Mouse (Mus musculus) C2C12 (cell line): ENCODE results near the gene C8g. TPM values are rescaled to one million over a fixed set of nuclear protein-coding genes. Genes with fewer than 3 reads are reported as not detected.

ENCODE experiments used
- H3K27me3 ChIP-seq: one replicate; pipeline ENCODE4 v1.6.1; 2011; ENCODE audit not compliant: control insufficient read depth, insufficient read depth, insufficient read length
- H3K36me3 ChIP-seq: one replicate; pipeline ENCODE4 v1.6.1; 2011; ENCODE audit not compliant: control insufficient read depth, insufficient read depth
- H3K4me3 ChIP-seq: one replicate; pipeline ENCODE4 v1.5.1; 2011; ENCODE audit warnings: mild to moderate bottlenecking, control low read depth; ENCODE audit not compliant: poor library complexity, insufficient read depth, severe bottlenecking
- H3K79me2 ChIP-seq: one replicate; pipeline ENCODE4 v1.6.1; 2011; ENCODE audit not compliant: control insufficient read depth, insufficient read depth
- H3K79me3 ChIP-seq: one replicate; pipeline ENCODE4 v1.6.1; 2011; ENCODE audit warnings: low read depth, control low read depth
- H3ac ChIP-seq: one replicate; pipeline ENCODE3; 2011; ENCODE audit warnings: low read depth; ENCODE audit not compliant: control insufficient read depth, insufficient read length
- CEBPB ChIP-seq: IDR thresholded peaks from one replicate; pipeline ENCODE4 v1.6.1; 2011; ENCODE audit warnings: low read depth, mild to moderate bottlenecking, control low read depth, moderate library complexity
- CTCF ChIP-seq: IDR thresholded peaks from one replicate; pipeline ENCODE4 v1.5.1; 2011; ENCODE audit not compliant: control insufficient read depth, insufficient read depth, insufficient read length
- FOSL1 ChIP-seq: IDR thresholded peaks from one replicate; pipeline ENCODE4 v1.8.0; 2011; ENCODE audit warnings: mild to moderate bottlenecking, low read length; ENCODE audit not compliant: poor library complexity, insufficient read depth, severe bottlenecking
- MAX ChIP-seq: IDR thresholded peaks from one replicate; pipeline ENCODE4 v1.6.1; 2011; ENCODE audit warnings: mild to moderate bottlenecking, control low read depth
- MYOD1 ChIP-seq: IDR thresholded peaks from one replicate; pipeline ENCODE4 v1.6.1; 2011; ENCODE audit warnings: low read depth; ENCODE audit not compliant: control insufficient read depth, insufficient read length
- MYOG ChIP-seq: IDR thresholded peaks from one replicate; pipeline ENCODE4 v1.6.1; 2011; ENCODE audit not compliant: control insufficient read depth, insufficient read length; ENCODE audit errors: extremely low read depth
- USF1 ChIP-seq: IDR thresholded peaks from one replicate; pipeline ENCODE4 v1.6.1; 2011; ENCODE audit warnings: low read depth, mild to moderate bottlenecking, control low read depth, moderate library complexity
- polyA plus RNA-seq: library from polyadenylated mRNA; unstranded; fragments of >200 nt; fragmentation: generic; extraction: Trizol; gene quantifications from one replicate; pipeline ENCODE4 v1.2.1, GENCODE M21; 2012; ENCODE audit warnings: missing spikeins

Gene C8g
- polyA plus RNA-seq, 1 experiment: 0.32 TPM

DNA sequence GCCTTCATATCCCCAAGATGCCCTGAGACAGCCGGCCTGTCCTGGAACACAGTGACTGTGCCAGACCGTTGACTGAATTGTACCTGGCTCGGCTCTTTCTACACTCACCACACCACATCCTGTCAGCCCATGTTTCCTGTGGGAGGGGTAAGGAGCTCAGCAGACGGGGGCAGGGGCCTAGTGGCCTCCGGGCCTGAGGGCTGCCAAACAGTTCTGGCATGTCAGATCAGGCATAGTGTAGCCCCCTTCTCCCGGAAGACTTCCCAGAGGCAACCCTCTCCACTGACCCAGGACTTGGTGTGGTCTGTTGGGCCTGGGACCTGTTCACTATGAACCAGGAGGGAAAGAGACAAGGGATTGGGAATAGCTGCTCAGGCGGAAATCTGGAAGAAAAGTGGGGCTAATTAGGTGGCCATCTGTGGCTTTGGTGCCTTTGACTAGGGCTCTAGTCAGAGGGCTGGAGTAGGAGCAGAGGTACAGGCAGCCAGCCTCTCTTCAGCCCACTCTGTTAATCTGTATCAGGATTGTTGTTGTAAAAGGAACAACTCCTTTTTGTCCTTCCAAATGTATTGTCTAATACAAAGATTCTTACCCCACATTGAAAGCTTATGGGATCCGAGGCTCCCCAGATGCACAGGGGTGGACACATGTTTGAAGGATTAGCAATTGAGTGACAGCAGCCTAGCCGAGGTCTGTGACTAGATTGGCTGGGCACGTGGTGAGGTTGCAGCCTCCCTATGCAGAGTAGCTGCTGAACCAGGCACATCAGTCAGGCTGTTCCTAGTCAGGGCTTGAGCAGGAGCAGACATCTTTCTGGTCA, 35.5 kb downstream of the C8g start:
- TF ChIP-seq CEBPB (no peak), CTCF (no peak), MAX (no peak), MYOG (no peak), MYOD1 (no peak), USF1 (no peak), FOSL1 (no peak)
- no peak overlapping the region for H3ac ChIP-seq
- no peaks in the 10 kb centered on the region for H3K79me3 ChIP-seq
- no peaks in the 10 kb centered on the region for H3K79me2 ChIP-seq
- H3K4me3 ChIP-seq: no peak overlapping the region
- no peaks in the 10 kb centered on the region for H3K27me3 ChIP-seq
- no peaks in the 10 kb centered on the region for H3K36me3 ChIP-seq

DNA sequence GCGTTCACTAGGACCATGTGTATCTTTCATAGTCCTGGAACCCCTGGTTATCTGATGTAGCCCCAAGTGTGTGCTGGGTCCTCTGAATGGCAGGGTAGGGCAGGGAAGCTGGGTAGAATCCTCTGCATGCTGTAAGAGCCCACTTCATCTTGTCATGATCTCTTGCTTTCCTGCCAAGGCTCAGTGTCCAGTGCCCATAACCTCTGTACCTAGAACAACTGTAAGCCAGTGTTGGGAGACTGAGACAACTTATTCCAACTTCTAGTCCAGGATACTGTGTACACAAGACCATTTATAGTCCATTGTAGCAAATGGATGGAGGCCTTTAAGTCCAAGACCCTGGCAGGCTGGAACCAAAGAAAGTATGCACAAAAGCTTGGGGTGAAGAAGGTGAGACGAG, 36.3 kb downstream of the C8g start:
- no peak overlapping the region for H3ac ChIP-seq
- no peak overlapping the region for H3K4me3 ChIP-seq
- H3K27me3 ChIP-seq: no peaks in the 10 kb centered on the region
- no peaks in the 10 kb centered on the region for H3K79me3 ChIP-seq
- H3K36me3 ChIP-seq: no peaks in the 10 kb centered on the region
- no peak for TF ChIP-seq CEBPB
- no peak for TF ChIP-seq MYOG
- no peak for TF ChIP-seq FOSL1
- no peak for TF ChIP-seq CTCF
- TF ChIP-seq MAX: no peak
- TF ChIP-seq USF1: no peak
- no peak for TF ChIP-seq MYOD1
- H3K79me2 ChIP-seq: peaks cover under 1% of the 10 kb centered on the region

DNA sequence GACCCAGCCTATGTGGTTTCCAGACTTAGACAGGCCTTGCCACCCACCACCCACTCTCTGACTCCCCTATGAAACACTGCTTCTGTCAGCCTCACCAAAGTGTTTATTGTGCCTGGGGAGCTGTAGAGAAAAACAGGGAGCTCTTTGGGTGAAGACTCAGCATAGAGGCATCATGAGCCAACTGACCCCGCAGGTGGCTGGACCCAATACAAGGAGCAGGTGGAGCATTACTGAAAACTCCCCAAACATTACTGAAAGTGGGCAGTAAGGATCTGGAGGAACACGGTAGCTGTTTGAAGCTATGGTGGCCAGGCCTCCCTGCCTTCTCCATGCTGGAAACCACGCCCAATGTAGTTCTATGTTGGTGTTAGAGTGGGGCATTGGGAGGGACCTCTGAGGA, 37.9 kb downstream of the C8g start:
- H3K27me3 ChIP-seq: no peaks in the 10 kb centered on the region
- TF ChIP-seq MYOG (no peak), CTCF (no peak), USF1 (no peak), MYOD1 (no peak), FOSL1 (no peak), CEBPB (no peak), MAX (no peak)
- no peak overlapping the region for H3K4me3 ChIP-seq

DNA sequence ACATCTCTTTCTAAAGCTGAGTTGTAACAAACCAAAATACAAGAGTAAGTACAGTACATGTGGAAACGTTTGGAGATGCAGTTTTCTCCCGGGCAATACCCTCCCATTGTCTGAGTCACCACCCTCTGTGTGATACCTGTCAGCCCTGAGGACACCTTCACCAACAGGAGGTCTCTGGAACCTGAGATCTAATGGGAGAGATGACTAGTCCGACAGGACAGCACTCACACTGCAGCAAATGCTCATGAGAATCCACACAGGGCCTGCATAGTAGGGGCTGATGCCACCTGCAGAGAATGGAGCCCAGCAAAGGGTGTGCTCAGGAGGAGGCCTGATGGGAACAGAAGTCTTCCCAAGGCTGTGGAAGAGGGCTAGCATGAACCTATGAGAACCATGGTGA, 40.1 kb downstream of the C8g start:
- H3K27me3 ChIP-seq: no peaks in the 10 kb centered on the region
- H3ac ChIP-seq: no peak overlapping the region
- TF ChIP-seq MAX: no peak
- TF ChIP-seq USF1: no peak
- no peak for TF ChIP-seq CEBPB
- TF ChIP-seq FOSL1: no peak
- no peak for TF ChIP-seq CTCF
- no peak for TF ChIP-seq MYOD1
- peak overlapping the region; percentile 12 for H3K4me3 ChIP-seq
- H3K36me3 ChIP-seq: no peaks in the 10 kb centered on the region
- H3K79me2 ChIP-seq: peaks cover 7% of the 10 kb centered on the region
- H3K79me3 ChIP-seq: no peaks in the 10 kb centered on the region

More for the DNA sequence above, 37.9 kb downstream of the C8g start:
- H3K79me2 ChIP-seq: peaks cover 7% of the 10 kb centered on the region
- H3K79me3 ChIP-seq: no peaks in the 10 kb centered on the region
- H3K36me3 ChIP-seq: no peaks in the 10 kb centered on the region
- H3ac ChIP-seq: no peak overlapping the region

DNA sequence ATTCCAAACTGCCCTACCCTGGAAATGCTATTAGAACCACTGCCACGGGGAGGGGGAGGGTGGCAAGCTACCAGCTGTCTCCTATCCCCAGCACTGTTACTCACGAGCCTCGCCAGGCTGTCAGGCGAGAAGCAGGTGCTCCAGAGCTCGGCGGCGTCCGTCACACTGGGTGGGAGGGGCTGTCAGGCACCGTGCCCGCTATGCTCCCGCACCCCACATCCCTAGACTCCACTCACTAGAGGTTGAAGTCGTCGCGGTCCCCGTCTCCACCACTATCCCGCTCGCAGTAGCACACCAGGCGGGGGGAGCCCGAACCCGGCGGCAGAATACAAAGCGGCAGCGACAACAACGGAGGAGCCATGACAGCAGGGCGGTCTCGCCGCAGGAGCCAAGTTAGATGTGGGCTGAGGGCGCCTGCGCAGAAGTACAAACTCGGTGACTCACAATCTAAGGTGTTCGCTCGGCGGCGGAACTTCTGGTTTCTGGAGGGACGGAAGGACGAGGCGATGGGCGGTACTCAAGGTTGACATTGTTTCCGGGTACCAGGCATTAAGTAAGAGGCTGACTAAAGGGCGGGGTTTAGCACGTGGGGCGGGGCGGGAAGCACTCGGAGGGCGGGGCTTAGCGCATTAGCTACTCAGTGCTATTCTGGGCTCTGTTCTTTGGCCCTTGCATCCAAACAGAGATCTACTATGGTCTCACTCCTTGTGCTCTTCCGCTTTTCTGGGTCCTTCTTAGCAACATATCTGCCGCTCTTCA, 40.8 kb downstream of the C8g start, which contains the start of gene Paxx:
Gene Paxx, minus strand, starts transcription at position 544 of the 759 bp plus-strand sequence.
- Histone ChIP-seq H3K79me2 (peaks cover 7% of the 10 kb centered on the region), H3K4me3 (peak within 1 kb of the TSS; percentile 54), H3K27me3 (no peaks in the 10 kb centered on the region), H3K79me3 (no peaks in the 10 kb centered on the region), H3ac (peak within 1 kb of the TSS; percentile 50), H3K36me3 (no peaks in the 10 kb centered on the region)
- TF ChIP-seq MYOD1 (peak; percentile 80), USF1 (no peak), CEBPB (no peak), MAX (no peak), MYOG (no peak), CTCF (no peak)

DNA sequence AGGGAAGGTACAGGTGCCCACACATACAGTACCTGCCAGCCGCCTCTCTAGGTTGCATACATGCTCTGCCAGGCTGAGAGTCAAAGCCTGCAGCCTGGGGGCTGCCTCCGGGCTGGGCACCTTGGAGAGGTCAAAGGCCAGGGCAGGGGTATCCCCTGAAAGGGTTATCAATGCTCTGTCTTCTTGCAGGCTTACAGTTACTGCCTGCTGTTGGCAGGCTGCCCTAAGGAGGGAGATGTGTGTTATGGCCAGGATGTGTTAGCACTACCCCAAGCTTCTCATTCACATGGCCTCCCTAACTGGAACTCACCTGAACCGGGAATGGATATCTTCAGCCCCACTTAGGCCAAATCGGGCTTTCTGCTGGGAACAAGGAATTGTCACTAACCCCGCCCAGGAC, 41.4 kb downstream of the C8g start:
- Histone ChIP-seq H3ac (peak overlapping the region; percentile 50), H3K4me3 (peak overlapping the region; percentile 54)
- no peak for TF ChIP-seq CTCF
- no peak for TF ChIP-seq MYOD1
- TF ChIP-seq FOSL1: no peak
- TF ChIP-seq MAX: no peak
- TF ChIP-seq USF1: no peak
- TF ChIP-seq MYOG: no peak
- TF ChIP-seq CEBPB: no peak

More for the DNA sequence above, 41.4 kb downstream of the C8g start:
- Histone ChIP-seq H3K79me2 (peaks cover 7% of the 10 kb centered on the region), H3K36me3 (no peaks in the 10 kb centered on the region), H3K79me3 (no peaks in the 10 kb centered on the region), H3K27me3 (no peaks in the 10 kb centered on the region)
